Mouse (Mus musculus) granulocyte monocyte progenitor cell, adult 5-6 weeks (primary cell): Measurements from ENCODE around the gene Kcnh4. TPM values are rescaled to one million over a fixed set of nuclear protein-coding genes. Genes with fewer than 3 reads are reported as not detected.

Experiments
- total RNA-seq, 2 experiments: library from RNA; stranded (forward) in 1 of 2; stranded (reverse) in 1 of 2; fragments of 200-712, 200-1000 nt in 1 of 2; fragments of >200 nt in 1 of 2; fragmentation: Nextera tagmentation in 1 of 2; gene quantifications; 2 replicates each; pipeline ENCODE4 v1.2.3; 2014 to 2017

The Kcnh4 gene
- total RNA-seq, 2 experiments from 2014 or later, result not detected

Other genes with a start within 250 kb of the Kcnh4 start
- 93.5 and 98.0 TPM in 2 replicates for gene Acly, start 231.9 kb downstream of the Kcnh4 start, total RNA-seq (2014; fragmentation: Nextera tagmentation)
- 101 and 107 TPM in 2 replicates for gene Acly, start 231.9 kb downstream of the Kcnh4 start, total RNA-seq (2017)
- 3.7 TPM in 1 of 2 replicates, not detected in the other for gene Ttc25, start 214.3 kb downstream of the Kcnh4 start, total RNA-seq (2014; fragmentation: Nextera tagmentation)
- 0.31 TPM in 1 of 2 replicates, not detected in the other for gene Ttc25, start 214.3 kb downstream of the Kcnh4 start, total RNA-seq (2017)
- gene Cnp, start 185.0 kb downstream of the Kcnh4 start, total RNA-seq (2014; fragmentation: Nextera tagmentation), result 27.9 and 31.0 TPM in 2 replicates
- 16.2 and 20.9 TPM in 2 replicates for gene Cnp, start 185.0 kb downstream of the Kcnh4 start, total RNA-seq (2017)
- gene Nkiras2, start 140.7 kb downstream of the Kcnh4 start, total RNA-seq (2014; fragmentation: Nextera tagmentation), result 30.0 and 34.2 TPM in 2 replicates
- 14.2 and 16.9 TPM in 2 replicates for gene Nkiras2, start 140.7 kb downstream of the Kcnh4 start, total RNA-seq (2017)
- 80.5 and 129 TPM in 2 replicates for gene Dnajc7, start 139.8 kb downstream of the Kcnh4 start, total RNA-seq (2014; fragmentation: Nextera tagmentation)
- 90.1 and 115 TPM in 2 replicates for gene Dnajc7, start 139.8 kb downstream of the Kcnh4 start, total RNA-seq (2017)
- gene Zfp385c, start 67.5 kb downstream of the Kcnh4 start, total RNA-seq (2014; fragmentation: Nextera tagmentation), result not detected in 2 replicates
- 0.26 TPM in 1 of 2 replicates, not detected in the other for gene Zfp385c, start 67.5 kb downstream of the Kcnh4 start, total RNA-seq (2017)
- gene Dhx58, start 55.7 kb downstream of the Kcnh4 start, total RNA-seq (2014; fragmentation: Nextera tagmentation), result 4.7 and 13.9 TPM in 2 replicates
- gene Dhx58, start 55.7 kb downstream of the Kcnh4 start, total RNA-seq (2017), result 8.2 and 17.3 TPM in 2 replicates
- gene Kat2a, start 47.5 kb downstream of the Kcnh4 start, total RNA-seq (2014; fragmentation: Nextera tagmentation), result 50.0 and 54.4 TPM in 2 replicates
- 26.0 and 34.5 TPM in 2 replicates for gene Kat2a, start 47.5 kb downstream of the Kcnh4 start, total RNA-seq (2017)
- not detected in 2 replicates for gene Hspb9, start 46.1 kb downstream of the Kcnh4 start, total RNA-seq (2014; fragmentation: Nextera tagmentation)
- gene Hspb9, start 46.1 kb downstream of the Kcnh4 start, total RNA-seq (2017), result not detected in 2 replicates
- 116 and 132 TPM in 2 replicates for gene Rab5c, start 21.7 kb downstream of the Kcnh4 start, total RNA-seq (2014; fragmentation: Nextera tagmentation)
- 103 and 113 TPM in 2 replicates for gene Rab5c, start 21.7 kb downstream of the Kcnh4 start, total RNA-seq (2017)
- gene Hcrt, start 3.0 kb upstream of the Kcnh4 start, total RNA-seq (2014; fragmentation: Nextera tagmentation), result not detected in 2 replicates
- not detected in 2 replicates for gene Hcrt, start 3.0 kb upstream of the Kcnh4 start, total RNA-seq (2017)
- gene Ghdc, start 11.0 kb upstream of the Kcnh4 start, total RNA-seq (2014; fragmentation: Nextera tagmentation), result 1.8 and 1.9 TPM in 2 replicates
- 3.1 and 3.4 TPM in 2 replicates for gene Ghdc, start 11.0 kb upstream of the Kcnh4 start, total RNA-seq (2017)
- gene Stat5b, start 90.8 kb upstream of the Kcnh4 start, total RNA-seq (2014; fragmentation: Nextera tagmentation), result 35.5 and 40.5 TPM in 2 replicates
- 36.8 and 37.1 TPM in 2 replicates for gene Stat5b, start 90.8 kb upstream of the Kcnh4 start, total RNA-seq (2017)
- 33.7 and 36.6 TPM in 2 replicates for gene Stat5a, start 99.4 kb upstream of the Kcnh4 start, total RNA-seq (2014; fragmentation: Nextera tagmentation)
- gene Stat5a, start 99.4 kb upstream of the Kcnh4 start, total RNA-seq (2017), result 28.9 and 29.0 TPM in 2 replicates
- 51.6 and 54.7 TPM in 2 replicates for gene Stat3, start 179.6 kb upstream of the Kcnh4 start, total RNA-seq (2014; fragmentation: Nextera tagmentation)
- gene Stat3, start 179.6 kb upstream of the Kcnh4 start, total RNA-seq (2017), result 52.1 and 80.7 TPM in 2 replicates
- 1.1 and 1.5 TPM in 2 replicates for gene Cavin1, start 210.9 kb upstream of the Kcnh4 start, total RNA-seq (2014; fragmentation: Nextera tagmentation)
- 0.93 and 1.6 TPM in 2 replicates for gene Cavin1, start 210.9 kb upstream of the Kcnh4 start, total RNA-seq (2017)
- 42.7 and 66.2 TPM in 2 replicates for gene Atp6v0a1, start 249.5 kb upstream of the Kcnh4 start, total RNA-seq (2014; fragmentation: Nextera tagmentation)
- gene Atp6v0a1, start 249.5 kb upstream of the Kcnh4 start, total RNA-seq (2017), result 16.8 and 17.9 TPM in 2 replicates